Mouse (Mus musculus): ENCODE measurements around the gene Ric1. TPM values are rescaled to one million over a fixed set of nuclear protein-coding genes. Genes with fewer than 3 reads are reported as not detected.

The Ric1 gene
- polyA plus RNA-seq, 1 experiment, result 39.2 TPM

- no peaks in the 10 kb centered on the region for H3K4me1 ChIP-seq (ENCODE audit: control insufficient read depth, insufficient read depth, low read length)
- no peak overlapping the region for H3K27ac ChIP-seq (ENCODE audit: insufficient read depth, low read length)
- TF ChIP-seq CTCF (IDR thresholded peaks at IDR 0.05; ENCODE audit: borderline replicate concordance, insufficient read depth, low read length) (no peak), POLR2A (IDR thresholded peaks at IDR 0.05; ENCODE audit: low read depth, low read length) (no peak)
- H3K4me3 ChIP-seq (ENCODE audit: insufficient read depth, low read length), result no peak overlapping the region
Observed at GRCm38 (mm10) chr19:29612102-29612501, 90.0 kb downstream of the Ric1 start.

- peak overlapping the region; percentile 92 for H3K27ac ChIP-seq (ENCODE audit: insufficient read depth, low read length)
- H3K4me1 ChIP-seq (ENCODE audit: control insufficient read depth, insufficient read depth, low read length), result peaks cover 6% of the 10 kb centered on the region
- peak overlapping the region; percentile 15; the same call in 1 of the 2 replicates for H3K4me3 ChIP-seq (ENCODE audit: insufficient read depth, low read length)
- peak; percentile 49 for TF ChIP-seq POLR2A (IDR thresholded peaks at IDR 0.05; ENCODE audit: low read depth, low read length)
- no peak for TF ChIP-seq CTCF (IDR thresholded peaks at IDR 0.05; ENCODE audit: borderline replicate concordance, insufficient read depth, low read length)
Observed at GRCm38 (mm10) chr19:29641055-29641454, 119.0 kb downstream of the Ric1 start.

GRCm38 (mm10) chr19:29641510-29641909, 119.4 kb downstream of the Ric1 start:
- TF ChIP-seq CTCF (IDR thresholded peaks at IDR 0.05; ENCODE audit: borderline replicate concordance, insufficient read depth, low read length), result no peak
- no peak for TF ChIP-seq POLR2A (IDR thresholded peaks at IDR 0.05; ENCODE audit: low read depth, low read length)
- Histone ChIP-seq H3K27ac (ENCODE audit: insufficient read depth, low read length) (peak overlapping the region; percentile 92), H3K4me3 (ENCODE audit: insufficient read depth, low read length) (peak overlapping the region; percentile 15; the same call in 1 of the 2 replicates), H3K4me1 (ENCODE audit: control insufficient read depth, insufficient read depth, low read length) (peaks cover 6% of the 10 kb centered on the region)

- Histone ChIP-seq H3K4me3 (ENCODE audit: insufficient read depth, low read length) (no peak overlapping the region), H3K4me1 (ENCODE audit: control insufficient read depth, insufficient read depth, low read length) (peaks cover 6% of the 10 kb centered on the region), H3K27ac (ENCODE audit: insufficient read depth, low read length) (no peak overlapping the region)
- no peak for TF ChIP-seq CTCF (IDR thresholded peaks at IDR 0.05; ENCODE audit: borderline replicate concordance, insufficient read depth, low read length)
- TF ChIP-seq POLR2A (IDR thresholded peaks at IDR 0.05; ENCODE audit: low read depth, low read length), result no peak
Observed at GRCm38 (mm10) chr19:29642211-29642610, 120.1 kb downstream of the Ric1 start.

- no peak overlapping the region for H3K27ac ChIP-seq (ENCODE audit: insufficient read depth, low read length)
- TF ChIP-seq POLR2A (IDR thresholded peaks at IDR 0.05; ENCODE audit: low read depth, low read length) (no peak), CTCF (IDR thresholded peaks at IDR 0.05; ENCODE audit: borderline replicate concordance, insufficient read depth, low read length) (no peak)
- H3K4me3 ChIP-seq (ENCODE audit: insufficient read depth, low read length), result no peak overlapping the region
- H3K4me1 ChIP-seq (ENCODE audit: control insufficient read depth, insufficient read depth, low read length), result peaks cover 6% of the 10 kb centered on the region
Observed at GRCm38 (mm10) chr19:29643194-29643922, 121.3 kb downstream of the Ric1 start.

- Histone ChIP-seq H3K27ac (ENCODE audit: insufficient read depth, low read length) (no peak overlapping the region), H3K4me3 (ENCODE audit: insufficient read depth, low read length) (no peak overlapping the region), H3K4me1 (ENCODE audit: control insufficient read depth, insufficient read depth, low read length) (peaks cover 6% of the 10 kb centered on the region)
- no peak for TF ChIP-seq POLR2A (IDR thresholded peaks at IDR 0.05; ENCODE audit: low read depth, low read length)
- TF ChIP-seq CTCF (IDR thresholded peaks at IDR 0.05; ENCODE audit: borderline replicate concordance, insufficient read depth, low read length), result no peak
Observed at GRCm38 (mm10) chr19:29644747-29645146, 122.7 kb downstream of the Ric1 start.

- Histone ChIP-seq H3K4me1 (ENCODE audit: control insufficient read depth, insufficient read depth, low read length) (no peaks in the 10 kb centered on the region), H3K27ac (ENCODE audit: insufficient read depth, low read length) (0 out of 2 replicates have a peak within 1 kb of the TSS, but pooled peaks have one; percentile 8), H3K4me3 (ENCODE audit: insufficient read depth, low read length) (peak within 1 kb of the TSS; percentile 68)
- peak; percentile 87 for TF ChIP-seq POLR2A (IDR thresholded peaks at IDR 0.05; ENCODE audit: low read depth, low read length)
- TF ChIP-seq CTCF (IDR thresholded peaks at IDR 0.05; ENCODE audit: borderline replicate concordance, insufficient read depth, low read length), result peak; percentile 74
Observed at GRCm38 (mm10) chr19:29647651-29648549, 125.8 kb downstream of the Ric1 start, which contains the start of gene Ermp1. Gene Ermp1, minus strand, starts transcription at chr19:29648415.

- H3K27ac ChIP-seq (ENCODE audit: insufficient read depth, low read length), result no peak overlapping the region
- no peak overlapping the region for H3K4me3 ChIP-seq (ENCODE audit: insufficient read depth, low read length)
- peaks cover 3% of the 10 kb centered on the region for H3K4me1 ChIP-seq (ENCODE audit: control insufficient read depth, insufficient read depth, low read length)
- TF ChIP-seq POLR2A (IDR thresholded peaks at IDR 0.05; ENCODE audit: low read depth, low read length), result no peak
- TF ChIP-seq CTCF (IDR thresholded peaks at IDR 0.05; ENCODE audit: borderline replicate concordance, insufficient read depth, low read length), result no peak
Observed at GRCm38 (mm10) chr19:29648550-29648914, 126.5 kb downstream of the Ric1 start.

- no peak for TF ChIP-seq POLR2A (IDR thresholded peaks at IDR 0.05; ENCODE audit: low read depth, low read length)
- TF ChIP-seq CTCF (IDR thresholded peaks at IDR 0.05; ENCODE audit: borderline replicate concordance, insufficient read depth, low read length), result no peak
- Histone ChIP-seq H3K4me1 (ENCODE audit: control insufficient read depth, insufficient read depth, low read length) (peaks cover 8% of the 10 kb centered on the region), H3K27ac (ENCODE audit: insufficient read depth, low read length) (no peak overlapping the region), H3K4me3 (ENCODE audit: insufficient read depth, low read length) (no peak overlapping the region)
Observed at GRCm38 (mm10) chr19:29649683-29650082, 127.6 kb downstream of the Ric1 start.
